Mouse (Mus musculus) CH12.LX (cell line): ENCODE measurements around the gene Olfml2b.

Source experiments
- CTCF ChIP-seq, 2 experiments: IDR thresholded peaks in 1 of 2; conservative IDR thresholded peaks in 1 of 2; 2 replicates each; pipeline ENCODE4 v1.5.1; 2011 to 2012; ENCODE audit warnings: low read depth in 2 of 2, low read length in 2 of 2, improper control_type of control experiment in 1 of 2, inconsistent platforms in 1 of 2, mild to moderate bottlenecking in 1 of 2, moderate library complexity in 1 of 2
- JUN ChIP-seq: IDR thresholded peaks from 2 replicates; pipeline ENCODE4 v1.6.1; 2011; ENCODE audit warnings: low read depth, mild to moderate bottlenecking, low read length, improper control_type of control experiment, moderate library complexity; ENCODE audit not compliant: insufficient read depth
- MYC ChIP-seq: IDR thresholded peaks from 2 replicates; pipeline ENCODE4 v1.6.1; 2011; ENCODE audit warnings: low read depth, mild to moderate bottlenecking, improper control_type of control experiment, low read length
- NELFE ChIP-seq: IDR thresholded peaks from 2 replicates; pipeline ENCODE4 v1.6.1; 2011; ENCODE audit warnings: low read depth, low read length, improper control_type of control experiment
- POLR2A ChIP-seq: IDR thresholded peaks from 2 replicates; pipeline ENCODE4 v1.6.1; 2011; ENCODE audit warnings: low read depth, mild to moderate bottlenecking, improper control_type of control experiment, low read length
- POLR2AphosphoS2 ChIP-seq: IDR thresholded peaks from 2 replicates; pipeline ENCODE4 v1.6.1; 2011; ENCODE audit warnings: low read depth, low read length, improper control_type of control experiment
- RAD21 ChIP-seq: IDR thresholded peaks from 2 replicates; pipeline ENCODE4 v1.6.1; 2011; ENCODE audit warnings: low read depth, mild to moderate bottlenecking, low read length, improper control_type of control experiment, moderate library complexity

DNA sequence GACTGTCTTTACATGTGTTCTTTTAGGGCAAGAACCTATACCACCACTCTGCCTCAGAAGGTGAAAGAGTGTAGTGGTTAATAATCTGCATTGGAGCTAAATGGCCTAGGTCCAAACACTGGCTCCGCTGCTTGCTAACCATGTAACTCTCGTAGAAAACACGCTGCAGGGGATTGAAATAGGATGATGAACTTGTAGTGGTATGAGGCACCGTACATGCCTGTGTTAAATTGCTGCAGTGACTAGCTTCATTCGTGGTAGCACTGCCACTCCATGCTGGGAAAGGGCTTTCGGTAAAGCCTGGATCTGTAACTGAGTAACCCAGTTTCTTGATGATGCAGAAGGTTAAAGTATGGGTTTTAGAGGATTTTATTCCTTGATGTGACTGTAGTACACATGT is 59.8 kb downstream of the Olfml2b start:
- TF ChIP-seq POLR2A (no peak), MYC (no peak), CTCF (conservative IDR thresholded peaks at IDR 0.05 in 1 of 2, IDR thresholded peaks at IDR 0.05 in 1 of 2; ENCODE audit: low read depth in 2 of 2, low read length in 2 of 2) (no peak), NELFE (no peak), JUN (no peak), POLR2AphosphoS2 (no peak), RAD21 (no peak)
